Mouse (Mus musculus): ENCODE results near the gene Kng2. TPM values are rescaled to one million over a fixed set of nuclear protein-coding genes. Genes with fewer than 3 reads are reported as not detected.
"Not testable (repeated sequence)": the region's sequence is repeated elsewhere in the genome, so short reads cannot be mapped to it uniquely, and the experiment has no call there.

Gene Kng2
- polyA plus RNA-seq, 1 experiment from 2014 or later = 0.33 TPM

GRCm38 (mm10) chr16:22950840-22951395 is 78.4 kb downstream of the Kng2 start, which contains the start of gene Hrg:
Gene Hrg (plus strand): TSS chr16:22951072.
- no peak within 1 kb of the TSS for H3K4me2 ChIP-seq (replicated peaks)
- H3K27ac ChIP-seq = no peak within 1 kb of the TSS
- H3K4me3 ChIP-seq = no peak within 1 kb of the TSS
- no peaks in the 10 kb centered on the region for H3K9me3 ChIP-seq
- ATAC-seq (ENCODE audit: low FRiP score, low read depth) = no peak
- H3K9ac ChIP-seq = no peak within 1 kb of the TSS
- no peaks in the 10 kb centered on the region for H3K4me1 ChIP-seq
- 94% methylated on average over 6 of the region's 6 CpGs for WGBS
- H3K36me3 ChIP-seq = no peaks in the 10 kb centered on the region
- no peaks in the 10 kb centered on the region for H3K27me3 ChIP-seq (replicated peaks)

- no peaks in the 10 kb centered on the region for H3K9me3 ChIP-seq
- H3K27me3 ChIP-seq (replicated peaks) = no peaks in the 10 kb centered on the region
- 82% methylated on average over 2 of the region's 2 CpGs for WGBS
- no peak overlapping the region for H3K4me3 ChIP-seq
- no peak overlapping the region for H3K27ac ChIP-seq
- H3K4me2 ChIP-seq (replicated peaks) = no peak overlapping the region
- no peaks in the 10 kb centered on the region for H3K4me1 ChIP-seq
- no peaks in the 10 kb centered on the region for H3K36me3 ChIP-seq
- H3K9ac ChIP-seq = no peak overlapping the region
- ATAC-seq (ENCODE audit: low FRiP score, low read depth) = no peak
These were observed 81.9 kb downstream of the Kng2 start for GRCm38 (mm10) chr16:22947371-22947770.

GRCm38 (mm10) chr16:22941825-22942476 is 87.3 kb downstream of the Kng2 start:
- H3K4me3 ChIP-seq; H3K9me3 ChIP-seq; ATAC-seq (ENCODE audit: low FRiP score, low read depth); H3K27ac ChIP-seq; H3K4me2 ChIP-seq (replicated peaks); H3K27me3 ChIP-seq (replicated peaks); H3K9ac ChIP-seq; H3K36me3 ChIP-seq; H3K4me1 ChIP-seq: not testable (repeated sequence)

GRCm38 (mm10) chr16:22939120-22939695 is 90.1 kb downstream of the Kng2 start:
- Histone ChIP-seq H3K4me1 (no peaks in the 10 kb centered on the region), H3K9ac (no peak overlapping the region), H3K4me3 (no peak overlapping the region), H3K9me3 (no peaks in the 10 kb centered on the region), H3K36me3 (no peaks in the 10 kb centered on the region), H3K27me3 (replicated peaks) (no peaks in the 10 kb centered on the region), H3K4me2 (replicated peaks) (no peak overlapping the region), H3K27ac (no peak overlapping the region)
- 86% methylated on average over 8 of the region's 8 CpGs for WGBS
- no peak for ATAC-seq (ENCODE audit: low FRiP score, low read depth)

GRCm38 (mm10) chr16:22938541-22938940 is 90.7 kb downstream of the Kng2 start:
- Histone ChIP-seq H3K4me2 (replicated peaks) (no peak overlapping the region), H3K27ac (no peak overlapping the region), H3K27me3 (replicated peaks) (no peaks in the 10 kb centered on the region), H3K9ac (no peak overlapping the region), H3K4me1 (no peaks in the 10 kb centered on the region), H3K9me3 (no peaks in the 10 kb centered on the region), H3K4me3 (no peak overlapping the region), H3K36me3 (no peaks in the 10 kb centered on the region)
- no peak for ATAC-seq (ENCODE audit: low FRiP score, low read depth)
- 76% methylated on average over 2 of the region's 2 CpGs for WGBS

GRCm38 (mm10) chr16:22937631-22938030 is 91.7 kb downstream of the Kng2 start:
- H3K4me2 ChIP-seq (replicated peaks) = no peak overlapping the region
- 90% methylated on average over 12 of the region's 12 CpGs for whole genome bisulfite sequencing
- H3K27ac ChIP-seq = no peak overlapping the region
- no peaks in the 10 kb centered on the region for H3K27me3 ChIP-seq (replicated peaks)
- no peak overlapping the region for H3K4me3 ChIP-seq
- no peaks in the 10 kb centered on the region for H3K4me1 ChIP-seq
- H3K36me3 ChIP-seq = no peaks in the 10 kb centered on the region
- ATAC-seq (ENCODE audit: low FRiP score, low read depth) = no peak
- no peak overlapping the region for H3K9ac ChIP-seq
- H3K9me3 ChIP-seq = no peaks in the 10 kb centered on the region

Other genes starting within 250 kb of the Kng2 start
- gene Crygs, start 217.9 kb downstream of the Kng2 start, polyA plus RNA-seq (2016; fragmentation: Nextera tagmentation; extraction: Ambion mirVana) = not detected in 2 replicates
- gene Tbccd1, start 171.8 kb downstream of the Kng2 start, polyA plus RNA-seq (2016; fragmentation: Nextera tagmentation; extraction: Ambion mirVana) = 28.9 and 31.8 TPM in 2 replicates
- 107 and 112 TPM in 2 replicates for gene Dnajb11, start 171.6 kb downstream of the Kng2 start, polyA plus RNA-seq (2016; fragmentation: Nextera tagmentation; extraction: Ambion mirVana)
- 0.29 and 0.40 TPM in 2 replicates for gene Ahsg, start 138.2 kb downstream of the Kng2 start, polyA plus RNA-seq (2016; fragmentation: Nextera tagmentation; extraction: Ambion mirVana)
- not detected in 2 replicates for gene Fetub, start 111.1 kb downstream of the Kng2 start, polyA plus RNA-seq (2016; fragmentation: Nextera tagmentation; extraction: Ambion mirVana)
- not detected in 2 replicates for gene Hrg, start 78.4 kb downstream of the Kng2 start, polyA plus RNA-seq (2016; fragmentation: Nextera tagmentation; extraction: Ambion mirVana)
- gene Kng1, start 28.4 kb upstream of the Kng2 start, polyA plus RNA-seq (2016; fragmentation: Nextera tagmentation; extraction: Ambion mirVana) = 0.20 TPM in 1 of 2 replicates, not detected in the other
- 223 and 248 TPM in 2 replicates for gene Eif4a2, start 78.0 kb upstream of the Kng2 start, polyA plus RNA-seq (2016; fragmentation: Nextera tagmentation; extraction: Ambion mirVana)
- gene Rfc4, start 98.3 kb upstream of the Kng2 start, polyA plus RNA-seq (2016; fragmentation: Nextera tagmentation; extraction: Ambion mirVana) = 106 and 112 TPM in 2 replicates
- not detected in 2 replicates for gene Adipoq, start 117.1 kb upstream of the Kng2 start, polyA plus RNA-seq (2016; fragmentation: Nextera tagmentation; extraction: Ambion mirVana)
- gene St6gal1, start 195.3 kb upstream of the Kng2 start, polyA plus RNA-seq (2016; fragmentation: Nextera tagmentation; extraction: Ambion mirVana) = 42.1 and 43.5 TPM in 2 replicates

Data from neural tube, embryonic 12.5 days (tissue).